Mouse (Mus musculus) lung, embryonic 14.5 days (tissue): Measurements from ENCODE around the gene Styxl1. TPM values are rescaled to one million over a fixed set of nuclear protein-coding genes. Genes with fewer than 3 reads are reported as not detected.

Source experiments
- ATAC-seq: fragments of 200-750 bp; cut with Nextera tagmentation; 2 replicates; pipeline ENCODE4 v1.8.0; 2017; ENCODE audit warnings: mild to moderate bottlenecking, moderate TSS enrichment, moderate library complexity; ENCODE audit not compliant: insufficient read depth
- DNase-seq: peaks from one replicate; pipeline ENCODE4 v3.0.0-alpha.2; 2015
- H3K27ac ChIP-seq: fragments of 300-500 bp; sonication (generic); 2 replicates; pipeline ENCODE4 v1.5.1; 2014; ENCODE audit warnings: low read depth, mild to moderate bottlenecking, moderate library complexity
- H3K27me3 ChIP-seq: fragments of 300-500 bp; sonication (generic); 2 replicates; pipeline ENCODE4 v1.6.1; 2014; ENCODE audit warnings: low read length, control low read depth; ENCODE audit not compliant: insufficient read depth
- H3K36me3 ChIP-seq: fragments of 300-500 bp; sonication (generic); 2 replicates; pipeline ENCODE4 v1.6.1; 2014; ENCODE audit warnings: control low read depth; ENCODE audit not compliant: insufficient read depth
- H3K4me1 ChIP-seq: fragments of 300-500 bp; sonication (generic); 2 replicates; pipeline ENCODE4 v1.6.1; 2014; ENCODE audit warnings: antibody characterized with exemption, control low read depth; ENCODE audit not compliant: insufficient read depth
- H3K4me2 ChIP-seq: fragments of 300-500 bp; sonication (generic); 2 replicates; pipeline ENCODE4 v1.6.1; 2014; ENCODE audit warnings: mild to moderate bottlenecking
- H3K4me3 ChIP-seq: fragments of 300-500 bp; sonication (generic); 2 replicates; pipeline ENCODE4 v1.5.1; 2014; ENCODE audit warnings: low read depth, low read length
- H3K9ac ChIP-seq: fragments of 300-500 bp; sonication (generic); 2 replicates; pipeline ENCODE4 v1.6.1; 2014
- H3K9me3 ChIP-seq: fragments of 300-500 bp; sonication (generic); 2 replicates; pipeline ENCODE4 v1.6.1; 2016; ENCODE audit warnings: low read depth, low read length, control low read depth
- CTCF ChIP-seq: IDR thresholded peaks from 2 replicates; pipeline ENCODE4 v1.5.1; 2016; ENCODE audit warnings: antibody characterized with exemption, low read depth
- WGBS: fragments of 180-500 bp; shearing (Covaris S2); extraction: QIAGEN DNeasy Blood & Tissue Kit; methylation state at CpG from one replicate; pipeline ENCODE4 v1.1.7; 2014; 5-methylcytosine and 5-hydroxymethylcytosine counted together
- polyA plus RNA-seq: library from polyadenylated mRNA; unstranded; fragments of >200 nt; fragmentation: Nextera tagmentation; extraction: Ambion mirVana; gene quantifications from 2 replicates; pipeline ENCODE4 v1.2.1, GENCODE M21; 2014

Gene Styxl1
- polyA plus RNA-seq, 1 experiment from 2014 or later: not detected

DNA sequence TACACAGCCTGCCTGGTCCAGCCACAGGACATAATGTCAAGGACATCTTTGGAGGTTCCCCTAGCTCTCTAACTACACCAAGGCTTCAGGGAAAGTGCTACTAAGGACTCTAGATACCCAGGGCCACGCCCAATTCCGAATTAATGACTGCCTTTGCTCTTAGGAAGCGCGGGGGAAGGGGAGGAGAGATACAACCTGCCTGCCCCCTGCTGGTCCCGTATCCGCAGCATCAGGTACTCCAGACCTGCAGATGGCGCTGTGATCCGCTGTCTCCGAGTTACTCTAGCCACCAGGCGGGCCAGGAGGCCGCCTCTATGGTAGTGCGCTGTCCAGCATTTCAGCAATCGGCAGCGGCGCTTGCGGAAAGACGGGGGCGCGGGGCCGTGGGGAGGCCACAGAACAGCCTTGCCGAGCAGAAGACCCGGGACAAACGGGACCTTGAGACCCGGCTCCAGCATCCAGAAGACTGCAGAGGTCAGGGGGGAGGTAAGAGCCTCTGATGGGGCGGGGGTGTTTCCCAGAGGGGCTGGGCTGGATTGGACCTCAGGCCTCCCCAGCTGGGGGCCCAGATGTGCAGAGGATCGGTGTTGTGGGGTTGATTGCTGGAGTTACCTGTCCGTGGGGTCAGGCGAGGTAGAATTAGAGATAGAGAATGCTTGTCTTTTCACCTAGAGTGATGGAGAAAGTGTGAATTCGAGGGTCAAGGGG is 28.5 kb upstream of the Styxl1 start, which contains the start of gene Srrm3:
Gene Srrm3, plus strand, starts transcription at position 336 of the 708 bp plus-strand sequence.
- no peak within 1 kb of the TSS for H3K27ac ChIP-seq
- WGBS: 5% methylated on average over 29 of the region's 29 CpGs
- peak; percentile 56; the same call in 1 of the 2 replicates for ATAC-seq
- H3K27me3 ChIP-seq: no peaks in the 10 kb centered on the region
- H3K4me1 ChIP-seq: no peaks in the 10 kb centered on the region
- no peak within 1 kb of the TSS for H3K4me3 ChIP-seq
- no peak within 1 kb of the TSS for H3K4me2 ChIP-seq
- H3K9me3 ChIP-seq: no peaks in the 10 kb centered on the region
- DNase-seq: peak; percentile 95
- H3K9ac ChIP-seq: no peak within 1 kb of the TSS
- H3K36me3 ChIP-seq: no peaks in the 10 kb centered on the region
- TF ChIP-seq CTCF: peak; percentile 100

DNA sequence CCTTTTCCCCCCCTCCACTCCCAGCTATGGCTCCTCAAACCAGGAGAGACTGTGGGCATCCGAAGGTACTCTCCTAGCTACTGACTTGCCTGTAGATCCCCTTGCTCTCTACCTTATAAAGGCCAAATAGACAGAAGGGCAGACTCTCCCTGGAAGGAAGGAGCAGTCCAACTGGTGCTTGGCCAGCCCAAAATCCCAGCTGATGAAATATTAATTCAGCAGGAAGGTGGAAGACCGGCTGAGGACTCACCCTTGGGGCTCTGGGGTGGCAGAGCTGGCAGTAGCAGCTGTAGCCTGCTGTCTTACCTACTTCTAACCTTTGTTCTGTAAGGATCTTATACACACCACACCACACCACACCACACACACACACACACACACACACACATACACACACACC is 26.6 kb upstream of the Styxl1 start:
- H3K27me3 ChIP-seq: 0 out of 2 replicates have a peak, but pooled peaks cover 3% of the 10 kb centered on the region
- no peak overlapping the region for H3K4me2 ChIP-seq
- no peaks in the 10 kb centered on the region for H3K9me3 ChIP-seq
- H3K4me3 ChIP-seq: no peak overlapping the region
- 51% methylated on average over 2 of the region's 2 CpGs for WGBS
- no peak for ATAC-seq
- no peak for DNase-seq
- H3K4me1 ChIP-seq: no peaks in the 10 kb centered on the region
- no peak overlapping the region for H3K27ac ChIP-seq
- no peaks in the 10 kb centered on the region for H3K36me3 ChIP-seq
- no peak overlapping the region for H3K9ac ChIP-seq
- no peak for TF ChIP-seq CTCF

DNA sequence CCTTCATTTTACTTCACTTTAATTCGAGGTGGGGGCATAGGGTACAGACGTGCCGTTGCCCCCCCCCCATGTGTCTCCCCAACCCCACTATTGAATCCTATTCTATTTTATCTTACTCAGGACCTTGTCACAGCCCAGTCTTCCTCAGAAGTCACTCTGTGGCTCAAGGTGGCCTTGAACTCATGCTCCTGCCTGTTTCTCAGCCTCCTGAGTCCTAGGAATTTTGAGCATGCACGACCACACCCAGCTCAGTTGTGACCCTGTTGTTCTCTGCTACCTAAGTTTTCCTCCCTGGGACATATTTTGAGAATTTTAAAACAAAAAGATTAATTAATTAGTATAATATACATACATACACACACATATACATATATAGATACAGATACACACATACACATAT is 25.5 kb upstream of the Styxl1 start:
- Histone ChIP-seq H3K27ac (no peak overlapping the region), H3K4me2 (no peak overlapping the region), H3K27me3 (0 out of 2 replicates have a peak, but pooled peaks cover 3% of the 10 kb centered on the region), H3K9me3 (no peaks in the 10 kb centered on the region), H3K36me3 (no peaks in the 10 kb centered on the region), H3K9ac (no peak overlapping the region), H3K4me1 (no peaks in the 10 kb centered on the region), H3K4me3 (no peak overlapping the region)
- 77% methylated on average over 4 of the region's 4 CpGs for WGBS
- DNase-seq (no peak), ATAC-seq (no peak)
- TF ChIP-seq CTCF: no peak

DNA sequence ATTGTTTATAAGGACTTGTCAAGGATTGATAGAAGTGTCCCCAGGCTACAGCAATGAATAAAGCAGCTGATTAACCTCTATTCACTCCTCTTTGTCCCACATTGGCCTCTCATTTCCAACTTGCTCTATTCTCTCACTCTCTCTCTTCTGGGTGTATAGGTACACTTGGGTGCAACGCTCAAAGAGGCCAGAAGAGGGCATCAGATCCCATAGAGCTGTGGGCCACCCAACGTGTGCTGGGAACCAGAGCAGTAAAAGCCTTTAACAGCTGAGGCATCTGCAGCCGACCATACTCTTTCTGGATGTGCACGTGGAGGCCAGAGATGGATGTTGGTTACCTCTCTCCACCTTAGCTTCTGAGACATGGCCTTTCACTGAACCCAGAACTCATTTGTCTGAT is 24.9 kb upstream of the Styxl1 start:
- Histone ChIP-seq H3K4me2 (no peak overlapping the region), H3K4me1 (no peaks in the 10 kb centered on the region), H3K27ac (no peak overlapping the region), H3K9ac (no peak overlapping the region), H3K4me3 (no peak overlapping the region), H3K9me3 (no peaks in the 10 kb centered on the region), H3K36me3 (no peaks in the 10 kb centered on the region), H3K27me3 (0 out of 2 replicates have a peak, but pooled peaks cover 3% of the 10 kb centered on the region)
- 0 out of 2 replicates have a peak, but pooled peaks have one; percentile 28 for TF ChIP-seq CTCF
- ATAC-seq (no peak), DNase-seq (no peak)
- WGBS: 63% methylated on average over 4 of the region's 4 CpGs

DNA sequence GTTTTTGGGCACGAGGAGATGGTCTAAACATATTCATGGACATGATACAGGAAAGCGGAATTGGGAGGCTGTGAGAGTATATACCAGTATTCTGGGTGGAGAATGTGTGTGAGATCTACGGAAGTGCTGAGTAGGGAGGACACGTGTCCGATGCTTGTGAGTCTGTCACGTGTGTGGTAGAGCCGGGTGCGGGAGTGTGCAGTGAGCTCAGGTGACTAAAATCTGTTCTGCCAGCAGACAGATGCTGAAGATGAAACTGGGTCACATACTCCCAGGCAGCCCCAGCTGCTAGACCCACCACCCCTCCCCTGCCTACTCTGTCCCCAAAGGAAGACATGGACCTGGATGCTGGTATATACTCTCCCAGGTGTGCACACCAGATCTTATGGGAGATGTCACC is 24.5 kb upstream of the Styxl1 start:
- no peak for TF ChIP-seq CTCF
- ATAC-seq: no peak

DNA sequence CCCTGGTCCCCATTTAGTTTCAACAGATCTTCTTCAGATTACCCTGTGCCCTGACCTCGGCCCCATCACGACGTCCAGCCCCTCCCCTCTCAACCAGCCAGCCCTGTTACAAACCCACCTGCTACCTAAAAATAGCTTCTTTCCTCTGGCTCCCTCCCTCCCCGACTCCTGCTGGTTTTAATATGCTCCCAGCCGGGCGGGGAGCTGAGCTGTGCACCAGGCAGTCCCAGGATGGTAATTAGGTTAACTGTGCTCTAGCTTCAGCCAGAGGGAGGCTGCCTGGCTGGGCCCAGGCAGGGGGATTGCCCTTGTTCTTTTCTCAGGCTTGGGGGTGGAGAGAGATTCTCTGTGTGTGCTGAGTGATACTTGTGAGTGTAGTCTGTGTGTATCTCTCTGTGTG is 22.7 kb upstream of the Styxl1 start:
- H3K4me2 ChIP-seq: no peak overlapping the region
- no peak for ATAC-seq
- DNase-seq: no peak

More for the DNA sequence above, 24.5 kb upstream of the Styxl1 start:
- Histone ChIP-seq H3K36me3 (no peaks in the 10 kb centered on the region), H3K4me1 (no peaks in the 10 kb centered on the region), H3K9ac (no peak overlapping the region), H3K27me3 (0 out of 2 replicates have a peak, but pooled peaks cover 3% of the 10 kb centered on the region), H3K27ac (no peak overlapping the region), H3K9me3 (no peaks in the 10 kb centered on the region), H3K4me3 (no peak overlapping the region), H3K4me2 (no peak overlapping the region)
- DNase-seq: no peak
- WGBS: 85% methylated on average over 8 of the region's 8 CpGs

DNA sequence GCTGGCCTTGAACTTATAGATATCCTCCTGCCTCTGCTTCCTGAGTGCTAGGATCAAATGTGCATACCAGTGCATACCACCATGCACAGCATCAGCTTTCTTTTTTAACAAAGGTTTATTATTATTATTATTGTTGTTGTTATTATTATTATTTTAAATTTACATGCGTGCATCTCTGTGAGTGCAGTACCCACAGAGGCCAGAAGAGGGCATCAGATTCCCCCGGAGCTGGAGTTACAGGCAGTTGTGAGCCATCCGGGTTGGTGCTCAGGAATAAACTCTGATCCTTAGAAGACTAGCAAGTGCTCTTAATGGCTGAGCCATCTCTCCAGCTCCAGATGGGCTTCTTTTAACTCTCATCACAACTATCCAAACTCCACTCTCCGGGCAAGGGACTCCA is 21.6 kb upstream of the Styxl1 start:
- WGBS: 37% methylated on average over 4 of the region's 4 CpGs
- ATAC-seq: no peak
- DNase-seq: peak; percentile 14
- H3K9me3 ChIP-seq: no peaks in the 10 kb centered on the region
- no peak overlapping the region for H3K27ac ChIP-seq
- no peaks in the 10 kb centered on the region for H3K4me1 ChIP-seq
- TF ChIP-seq CTCF: peak; percentile 45; the same call in 1 of the 2 replicates
- H3K36me3 ChIP-seq: no peaks in the 10 kb centered on the region
- H3K9ac ChIP-seq: no peak overlapping the region
- no peak overlapping the region for H3K4me3 ChIP-seq
- H3K4me2 ChIP-seq: no peak overlapping the region
- 0 out of 2 replicates have a peak, but pooled peaks cover 3% of the 10 kb centered on the region for H3K27me3 ChIP-seq

More for the DNA sequence above, 22.7 kb upstream of the Styxl1 start:
- no peak for TF ChIP-seq CTCF
- Histone ChIP-seq H3K9ac (no peak overlapping the region), H3K27me3 (0 out of 2 replicates have a peak, but pooled peaks cover 3% of the 10 kb centered on the region), H3K4me3 (no peak overlapping the region), H3K36me3 (no peaks in the 10 kb centered on the region), H3K27ac (no peak overlapping the region), H3K4me1 (no peaks in the 10 kb centered on the region), H3K9me3 (no peaks in the 10 kb centered on the region)
- 3% methylated on average over 6 of the region's 6 CpGs for WGBS
